Mouse (Mus musculus): ENCODE data around the gene Prpf40b. TPM values are rescaled to one million over a fixed set of nuclear protein-coding genes. Genes with fewer than 3 reads are reported as not detected.
"Not testable (repeated sequence)": the region's sequence is repeated elsewhere in the genome, so short reads cannot be mapped to it uniquely, and the experiment has no call there.

Gene Prpf40b
- polyA plus RNA-seq (2014; fragmentation: Nextera tagmentation; extraction: Ambion mirVana): 42.0 and 44.1 TPM in 2 replicates

- Histone ChIP-seq H3K4me2 (ENCODE audit: low read depth, low read length) (peak within 1 kb of the TSS; percentile 48), H3K27ac (replicated peaks; ENCODE audit: low read depth, low read length) (peak within 1 kb of the TSS; percentile 74), H3K4me1 (ENCODE audit: control insufficient read depth, insufficient read depth, low read length) (no peaks in the 10 kb centered on the region), H3K9me3 (replicated peaks; ENCODE audit: control insufficient read depth, low read length) (no peaks in the 10 kb centered on the region), H3K9ac (replicated peaks; ENCODE audit: low read length) (peak within 1 kb of the TSS; percentile 70), H3K27me3 (ENCODE audit: control insufficient read depth, insufficient read depth, low read length) (no peaks in the 10 kb centered on the region), H3K4me3 (ENCODE audit: low read depth, low read length) (peak within 1 kb of the TSS; percentile 51), H3K36me3 (replicated peaks; ENCODE audit: control insufficient read depth, insufficient read depth, low read depth, low read length) (no peaks in the 10 kb centered on the region)
- ATAC-seq (replicated peaks; ENCODE audit: insufficient number of reproducible peaks, low FRiP score, low TSS enrichment, low read depth): peak; percentile 91
- peak; percentile 94 for DNase-seq (ENCODE audit: low spot score)
- WGBS: 2% methylated on average over 13 of the region's 64 CpGs
Observed at GRCm38 (mm10) chr15:99294813-99295374, at the start of gene Prpf40b. Gene Prpf40b (plus strand): TSS chr15:99295087.

GRCm38 (mm10) chr15:99246736-99247135 is 48.2 kb upstream of the Prpf40b start:
- not testable (repeated sequence) for H3K27me3 ChIP-seq (ENCODE audit: control insufficient read depth, insufficient read depth, low read length); H3K9ac ChIP-seq (replicated peaks; ENCODE audit: low read length); H3K4me3 ChIP-seq (ENCODE audit: low read depth, low read length); ATAC-seq (replicated peaks; ENCODE audit: insufficient number of reproducible peaks, low FRiP score, low TSS enrichment, low read depth); DNase-seq (ENCODE audit: low spot score); H3K36me3 ChIP-seq (replicated peaks; ENCODE audit: control insufficient read depth, insufficient read depth, low read depth, low read length); H3K4me2 ChIP-seq (ENCODE audit: low read depth, low read length); H3K4me1 ChIP-seq (ENCODE audit: control insufficient read depth, insufficient read depth, low read length); H3K9me3 ChIP-seq (replicated peaks; ENCODE audit: control insufficient read depth, low read length); H3K27ac ChIP-seq (replicated peaks; ENCODE audit: low read depth, low read length)
- WGBS: 84% methylated on average over 6 of the region's 6 CpGs

GRCm38 (mm10) chr15:99248972-99249371 is 45.9 kb upstream of the Prpf40b start:
- Histone ChIP-seq H3K36me3 (replicated peaks; ENCODE audit: control insufficient read depth, insufficient read depth, low read depth, low read length) (peaks cover 9% of the 10 kb centered on the region), H3K9me3 (replicated peaks; ENCODE audit: control insufficient read depth, low read length) (no peaks in the 10 kb centered on the region), H3K27me3 (ENCODE audit: control insufficient read depth, insufficient read depth, low read length) (no peaks in the 10 kb centered on the region), H3K4me2 (ENCODE audit: low read depth, low read length) (no peak overlapping the region), H3K27ac (replicated peaks; ENCODE audit: low read depth, low read length) (no peak overlapping the region), H3K9ac (replicated peaks; ENCODE audit: low read length) (no peak overlapping the region), H3K4me3 (ENCODE audit: low read depth, low read length) (no peak overlapping the region), H3K4me1 (ENCODE audit: control insufficient read depth, insufficient read depth, low read length) (no peaks in the 10 kb centered on the region; the same call in 1 of the 2 replicates)
- ATAC-seq (replicated peaks; ENCODE audit: insufficient number of reproducible peaks, low FRiP score, low TSS enrichment, low read depth): no peak
- WGBS: 82% methylated on average over 9 of the region's 9 CpGs
- no peak for DNase-seq (ENCODE audit: low spot score)

GRCm38 (mm10) chr15:99249938-99250337 is 44.9 kb upstream of the Prpf40b start:
- no peak overlapping the region for H3K27ac ChIP-seq (replicated peaks; ENCODE audit: low read depth, low read length)
- H3K9me3 ChIP-seq (replicated peaks; ENCODE audit: control insufficient read depth, low read length): no peaks in the 10 kb centered on the region
- H3K4me3 ChIP-seq (ENCODE audit: low read depth, low read length): no peak overlapping the region
- no peak overlapping the region for H3K4me2 ChIP-seq (ENCODE audit: low read depth, low read length)
- 91% methylated on average over 11 of the region's 11 CpGs for WGBS
- no peak overlapping the region for H3K9ac ChIP-seq (replicated peaks; ENCODE audit: low read length)
- H3K4me1 ChIP-seq (ENCODE audit: control insufficient read depth, insufficient read depth, low read length): no peaks in the 10 kb centered on the region; the same call in 1 of the 2 replicates
- ATAC-seq (replicated peaks; ENCODE audit: insufficient number of reproducible peaks, low FRiP score, low TSS enrichment, low read depth) (no peak), DNase-seq (ENCODE audit: low spot score) (no peak)
- no peaks in the 10 kb centered on the region for H3K27me3 ChIP-seq (ENCODE audit: control insufficient read depth, insufficient read depth, low read length)
- H3K36me3 ChIP-seq (replicated peaks; ENCODE audit: control insufficient read depth, insufficient read depth, low read depth, low read length): peaks cover 3% of the 10 kb centered on the region

- H3K4me1 ChIP-seq (ENCODE audit: control insufficient read depth, insufficient read depth, low read length); DNase-seq (ENCODE audit: low spot score); H3K27me3 ChIP-seq (ENCODE audit: control insufficient read depth, insufficient read depth, low read length); H3K9me3 ChIP-seq (replicated peaks; ENCODE audit: control insufficient read depth, low read length); H3K27ac ChIP-seq (replicated peaks; ENCODE audit: low read depth, low read length); H3K36me3 ChIP-seq (replicated peaks; ENCODE audit: control insufficient read depth, insufficient read depth, low read depth, low read length): not testable (repeated sequence)
- peak overlapping the region; percentile 55 for H3K4me3 ChIP-seq (ENCODE audit: low read depth, low read length)
- H3K4me2 ChIP-seq (ENCODE audit: low read depth, low read length): peak overlapping the region; percentile 51
- ATAC-seq (replicated peaks; ENCODE audit: insufficient number of reproducible peaks, low FRiP score, low TSS enrichment, low read depth): peak; percentile 24
- 3% methylated on average over 14 of the region's 15 CpGs for WGBS
- peak overlapping the region; percentile 57 for H3K9ac ChIP-seq (replicated peaks; ENCODE audit: low read length)
Observed at GRCm38 (mm10) chr15:99251111-99251510, 43.8 kb upstream of the Prpf40b start.

- no peaks in the 10 kb centered on the region; the same call in 1 of the 2 replicates for H3K4me1 ChIP-seq (ENCODE audit: control insufficient read depth, insufficient read depth, low read length)
- WGBS: under 1% methylated on average over 52 of the region's 52 CpGs
- peak within 1 kb of the TSS; percentile 92 for H3K27ac ChIP-seq (replicated peaks; ENCODE audit: low read depth, low read length)
- no peaks in the 10 kb centered on the region for H3K9me3 ChIP-seq (replicated peaks; ENCODE audit: control insufficient read depth, low read length)
- H3K27me3 ChIP-seq (ENCODE audit: control insufficient read depth, insufficient read depth, low read length): no peaks in the 10 kb centered on the region
- peak within 1 kb of the TSS; percentile 71 for H3K9ac ChIP-seq (replicated peaks; ENCODE audit: low read length)
- DNase-seq (ENCODE audit: low spot score) (peak; percentile 100), ATAC-seq (replicated peaks; ENCODE audit: insufficient number of reproducible peaks, low FRiP score, low TSS enrichment, low read depth) (peak; percentile 83)
- H3K36me3 ChIP-seq (replicated peaks; ENCODE audit: control insufficient read depth, insufficient read depth, low read depth, low read length): peaks cover 3% of the 10 kb centered on the region
- H3K4me3 ChIP-seq (ENCODE audit: low read depth, low read length): peak within 1 kb of the TSS; percentile 55
- peak within 1 kb of the TSS; percentile 81 for H3K4me2 ChIP-seq (ENCODE audit: low read depth, low read length)
Observed at GRCm38 (mm10) chr15:99251626-99252380, 43.1 kb upstream of the Prpf40b start, which contains the start of gene Mcrs1. Gene Mcrs1 (minus strand): TSS chr15:99251961.

GRCm38 (mm10) chr15:99252381-99253174 is 42.3 kb upstream of the Prpf40b start:
- Histone ChIP-seq H3K4me2 (ENCODE audit: low read depth, low read length) (peak overlapping the region; percentile 81), H3K27me3 (ENCODE audit: control insufficient read depth, insufficient read depth, low read length) (no peaks in the 10 kb centered on the region), H3K4me3 (ENCODE audit: low read depth, low read length) (peak overlapping the region; percentile 55), H3K36me3 (replicated peaks; ENCODE audit: control insufficient read depth, insufficient read depth, low read depth, low read length) (no peaks in the 10 kb centered on the region), H3K9me3 (replicated peaks; ENCODE audit: control insufficient read depth, low read length) (no peaks in the 10 kb centered on the region), H3K4me1 (ENCODE audit: control insufficient read depth, insufficient read depth, low read length) (no peaks in the 10 kb centered on the region; the same call in 1 of the 2 replicates), H3K9ac (replicated peaks; ENCODE audit: low read length) (peak overlapping the region; percentile 64), H3K27ac (replicated peaks; ENCODE audit: low read depth, low read length) (peak overlapping the region; percentile 92)
- 4% methylated on average over 22 of the region's 22 CpGs for WGBS
- ATAC-seq (replicated peaks; ENCODE audit: insufficient number of reproducible peaks, low FRiP score, low TSS enrichment, low read depth): peak; percentile 19; the same call in 1 of the 2 replicates
- DNase-seq (ENCODE audit: low spot score): no peak

All from embryonic facial prominence, embryonic 11.5 days (tissue).